Mouse (Mus musculus) E14TG2a.4 (cell line): ENCODE data around the gene Gm20547.
"Not testable (repeated sequence)": the region's sequence is repeated elsewhere in the genome, so short reads cannot be mapped to it uniquely, and the experiment has no call there.

Experiments
- H3K27me3 ChIP-seq: 2 replicates; pipeline ENCODE4 v1.6.1; 2014; ENCODE audit warnings: low read length, control low read depth; ENCODE audit not compliant: insufficient read depth
- H3K36me3 ChIP-seq: 2 replicates; pipeline ENCODE4 v1.6.1; 2014; ENCODE audit warnings: low read length, control low read depth; ENCODE audit not compliant: insufficient read depth
- H3K4me1 ChIP-seq: replicated peaks from 2 replicates; pipeline ENCODE4 v1.6.1; 2014; ENCODE audit warnings: low read depth, low read length, control low read depth
- H3K4me3 ChIP-seq: replicated peaks from 2 replicates; pipeline ENCODE4 v1.5.1; 2014; ENCODE audit warnings: mild to moderate bottlenecking, low read length
- H3K9me3 ChIP-seq: 2 replicates; pipeline ENCODE4 v1.6.1; 2014; ENCODE audit warnings: low read length, control low read depth
- CTCF ChIP-seq: conservative IDR thresholded peaks from 2 replicates; pipeline ENCODE4 v1.5.1; 2014; ENCODE audit warnings: low read length
- NANOG ChIP-seq: IDR thresholded peaks from 2 replicates; pipeline ENCODE4 v1.6.1; 2014; ENCODE audit warnings: borderline replicate concordance, low read length, mixed read lengths
- POU5F1 ChIP-seq: IDR thresholded peaks from 2 replicates; pipeline ENCODE4 v1.6.1; 2014; ENCODE audit warnings: low read length, borderline replicate concordance

The Gm20547 gene

DNA sequence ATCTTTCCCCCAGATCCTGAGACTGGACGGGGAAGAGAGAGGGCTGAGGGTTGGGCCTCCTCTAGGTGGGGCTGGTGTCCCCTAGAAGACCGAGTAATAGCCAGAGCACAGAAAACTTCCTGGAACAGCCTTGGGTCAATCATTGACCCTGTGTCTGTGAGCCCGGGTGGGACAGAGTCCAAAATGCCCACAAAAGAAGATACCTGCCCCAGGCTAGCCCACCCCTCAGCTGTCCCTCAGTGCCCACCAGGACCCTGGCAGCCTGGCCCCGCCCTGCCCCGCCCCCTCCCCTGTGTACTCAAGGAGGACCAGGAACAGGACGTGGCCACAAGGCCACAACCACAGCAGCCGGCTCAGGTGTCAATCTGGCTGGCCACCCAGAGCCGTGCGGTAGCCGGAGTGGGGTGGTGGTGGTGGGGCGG lies 33.6 kb upstream of the Gm20547 start:
- Histone ChIP-seq H3K9me3 (no peaks in the 10 kb centered on the region), H3K4me1 (peaks cover 72% of the 10 kb centered on the region), H3K36me3 (peaks cover 36% of the 10 kb centered on the region), H3K4me3 (peak overlapping the region; percentile 35; the same call in 1 of the 2 replicates), H3K27me3 (no peaks in the 10 kb centered on the region)
- no peak for TF ChIP-seq POU5F1

DNA sequence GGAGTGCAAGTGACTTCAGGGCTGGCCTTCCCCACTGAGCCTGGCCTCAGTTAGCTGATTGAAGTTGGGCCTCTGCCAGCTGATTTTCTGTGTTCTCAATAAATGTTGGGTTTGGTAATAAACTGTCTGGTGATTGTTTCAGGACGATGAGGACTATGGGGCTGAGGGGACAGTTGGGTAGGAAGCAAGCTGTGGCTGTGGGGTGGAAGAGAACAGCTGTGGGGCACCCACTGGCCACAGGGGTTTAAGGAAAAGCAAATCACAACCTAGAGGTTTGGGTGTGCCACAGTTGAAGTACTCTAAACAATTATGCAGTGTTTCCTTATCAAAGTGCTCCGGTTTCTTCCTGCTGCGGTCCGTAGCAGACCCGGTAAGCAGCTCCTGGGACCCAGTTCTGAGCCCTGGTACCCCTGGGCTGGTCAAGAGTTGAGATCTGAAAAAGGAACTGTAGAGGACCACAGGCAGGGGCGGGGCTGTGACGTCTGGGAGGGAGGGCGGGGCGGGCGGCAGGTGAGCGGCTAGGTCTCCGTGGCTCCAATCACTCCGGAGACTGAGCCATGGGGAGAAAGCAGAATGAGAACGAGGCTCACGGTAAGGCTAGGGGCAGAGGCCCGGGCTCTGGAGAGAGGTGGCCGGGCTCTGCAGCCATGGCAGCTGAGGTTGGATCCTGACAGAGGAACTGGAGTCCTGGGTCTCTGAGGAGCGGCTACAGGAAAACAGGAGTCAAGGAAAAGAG lies 32.3 kb upstream of the Gm20547 start, which contains the start of gene Slc44a4:
Slc44a4 (plus strand) TSS at position 537 of the 736 bp plus-strand sequence.
- H3K27me3 ChIP-seq: no peaks in the 10 kb centered on the region
- TF ChIP-seq NANOG (no peak), CTCF (no peak), POU5F1 (no peak)
- no peaks in the 10 kb centered on the region for H3K9me3 ChIP-seq
- peak within 1 kb of the TSS; percentile 51; the same call in 1 of the 2 replicates for H3K4me3 ChIP-seq
- peaks cover 86% of the 10 kb centered on the region for H3K4me1 ChIP-seq
- peaks cover 49% of the 10 kb centered on the region for H3K36me3 ChIP-seq

DNA sequence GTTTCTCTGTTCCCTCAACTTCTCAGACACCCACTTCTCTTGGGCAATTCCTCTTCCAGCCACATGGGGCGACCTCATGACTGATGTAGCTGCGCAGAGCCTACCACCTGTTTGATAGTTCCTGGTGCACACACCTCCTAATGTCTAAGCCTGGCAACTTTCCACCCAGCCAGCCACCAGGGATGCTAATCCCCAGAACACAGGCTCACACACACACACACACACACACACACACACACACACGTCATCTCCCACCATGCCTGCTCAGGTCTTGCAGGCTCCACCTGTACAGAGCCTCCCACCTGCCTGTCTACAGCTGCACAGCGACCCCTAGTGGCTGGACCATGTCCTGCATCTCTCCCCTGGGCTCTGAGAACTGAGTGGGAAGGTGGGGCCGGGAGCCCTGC lies 30.1 kb upstream of the Gm20547 start:
- peaks cover 92% of the 10 kb centered on the region for H3K4me1 ChIP-seq
- H3K36me3 ChIP-seq: peaks cover 71% of the 10 kb centered on the region
- H3K27me3 ChIP-seq: no peaks in the 10 kb centered on the region
- H3K9me3 ChIP-seq: no peaks in the 10 kb centered on the region
- peak overlapping the region; percentile 79 for H3K4me3 ChIP-seq
- TF ChIP-seq POU5F1 (no peak), CTCF (peak; percentile 92)

DNA sequence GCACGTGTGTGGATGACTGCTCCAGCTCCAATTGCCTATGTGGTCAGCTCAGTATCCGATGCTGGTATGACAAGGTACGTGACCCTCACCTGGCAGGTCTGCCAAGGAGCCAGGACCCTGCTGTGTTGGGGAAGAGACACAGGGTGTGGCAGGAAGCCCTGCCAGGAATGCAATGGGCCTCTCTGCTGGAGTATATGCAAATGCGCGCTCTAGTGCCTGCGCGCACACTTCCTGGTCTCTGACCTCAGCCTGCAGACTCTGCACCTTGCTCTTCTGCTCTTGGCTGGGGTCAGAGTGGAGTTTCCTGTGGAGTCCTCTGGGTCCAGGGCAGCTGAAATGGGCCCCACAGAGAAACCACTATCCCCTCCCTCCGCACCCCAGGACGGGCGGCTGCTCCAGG lies 29.1 kb upstream of the Gm20547 start:
- Histone ChIP-seq H3K4me3 (peak overlapping the region; percentile 79), H3K27me3 (no peaks in the 10 kb centered on the region), H3K9me3 (no peaks in the 10 kb centered on the region), H3K36me3 (peaks cover 80% of the 10 kb centered on the region), H3K4me1 (peaks cover 100% of the 10 kb centered on the region)
- TF ChIP-seq NANOG (peak; percentile 40; the same call in 1 of the 2 replicates), POU5F1 (peak; percentile 33; the same call in 1 of the 2 replicates), CTCF (no peak)

DNA sequence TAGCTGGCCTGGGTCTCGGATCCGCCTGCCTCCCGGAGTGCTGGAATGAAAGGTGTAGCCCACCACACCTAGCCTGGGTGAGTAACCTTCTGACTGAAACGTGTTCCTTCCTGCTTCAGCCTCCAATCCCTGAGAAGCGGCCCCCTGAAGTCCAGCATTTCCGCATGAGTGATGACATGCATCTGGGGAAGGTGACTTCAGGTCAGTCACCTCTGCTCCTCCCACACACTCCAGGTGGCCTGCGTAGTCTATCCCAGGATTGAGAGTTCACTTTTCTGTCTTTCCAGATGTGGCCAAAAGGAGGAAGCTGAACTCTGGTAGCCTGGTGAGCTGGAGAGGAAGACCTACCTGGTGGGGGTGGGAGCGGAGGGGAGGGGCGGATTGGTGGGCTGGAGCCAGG lies 21.1 kb upstream of the Gm20547 start:
- Histone ChIP-seq H3K9me3 (no peaks in the 10 kb centered on the region), H3K36me3 (peaks cover 67% of the 10 kb centered on the region), H3K4me3 (peak overlapping the region; percentile 46), H3K27me3 (no peaks in the 10 kb centered on the region), H3K4me1 (peaks cover 79% of the 10 kb centered on the region)
- TF ChIP-seq NANOG: no peak
- TF ChIP-seq CTCF: no peak
- TF ChIP-seq POU5F1: no peak

DNA sequence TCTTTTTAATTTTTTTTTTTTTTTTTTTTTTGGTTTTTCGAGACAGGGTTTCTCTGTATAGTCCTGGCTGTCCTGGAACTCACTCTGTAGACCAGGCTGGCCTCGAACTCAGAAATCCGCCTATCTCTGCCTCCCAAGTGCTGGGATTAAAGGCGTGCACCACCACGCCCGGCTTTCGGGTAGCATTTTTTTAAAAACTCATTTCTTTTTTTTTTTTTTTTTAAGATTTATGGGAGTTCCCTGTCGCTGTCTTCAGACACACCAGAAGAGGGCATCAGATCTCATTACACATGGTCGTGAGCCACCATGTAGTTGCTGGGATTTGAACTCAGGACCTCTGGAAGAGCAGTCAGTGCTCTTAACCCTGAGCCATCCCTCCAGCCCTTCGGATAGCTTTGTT lies 20.1 kb upstream of the Gm20547 start:
- Histone ChIP-seq H3K4me3 (0 out of 2 replicates have a peak overlapping the region, but pooled peaks have one; percentile 46), H3K36me3 (peaks cover 57% of the 10 kb centered on the region), H3K4me1 (peaks cover 78% of the 10 kb centered on the region)
- H3K9me3 ChIP-seq, H3K27me3 ChIP-seq: not testable (repeated sequence)

DNA sequence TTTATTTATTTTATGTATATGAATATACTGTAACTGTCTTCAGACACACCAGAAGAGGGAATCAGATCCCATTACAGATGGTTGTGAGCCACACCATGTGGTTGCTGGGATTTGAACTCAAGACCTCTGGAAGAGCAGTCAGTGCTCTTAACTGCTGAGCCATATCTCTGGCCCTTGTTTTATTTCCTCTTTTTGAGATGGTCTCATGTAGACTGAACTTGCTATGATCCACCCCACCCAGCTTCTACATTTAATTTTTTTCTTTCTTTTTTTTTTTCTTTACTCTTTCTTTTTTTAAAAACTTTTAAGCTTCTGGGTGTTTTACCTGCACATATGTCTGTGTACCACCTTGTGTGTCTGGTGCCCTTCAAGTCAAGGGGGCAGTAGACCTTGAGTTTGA lies 19.0 kb upstream of the Gm20547 start:
- not testable (repeated sequence) for H3K4me3 ChIP-seq, H3K9me3 ChIP-seq, H3K27me3 ChIP-seq
- Histone ChIP-seq H3K36me3 (peaks cover 51% of the 10 kb centered on the region), H3K4me1 (peaks cover 77% of the 10 kb centered on the region)

DNA sequence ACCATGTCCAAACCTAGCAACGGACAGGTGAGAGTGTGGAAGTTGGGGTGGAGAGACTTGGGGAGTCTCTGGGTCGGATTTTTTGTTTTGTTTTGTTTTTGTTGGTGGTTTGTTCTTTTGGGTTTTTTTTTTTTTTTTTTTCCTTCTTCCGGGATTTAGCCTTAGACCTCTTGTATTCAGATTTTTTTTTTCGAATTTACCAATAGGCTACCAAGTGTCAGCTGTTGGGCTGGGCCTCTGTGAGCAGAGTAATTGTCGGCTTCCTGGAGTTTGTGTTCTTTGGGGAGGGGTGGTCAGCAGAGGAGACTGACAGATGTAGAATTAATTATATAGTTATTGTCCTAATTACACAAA lies 18.0 kb upstream of the Gm20547 start:
- Histone ChIP-seq H3K36me3 (peaks cover 46% of the 10 kb centered on the region), H3K27me3 (0 out of 2 replicates have a peak, but pooled peaks cover 4% of the 10 kb centered on the region), H3K9me3 (no peaks in the 10 kb centered on the region), H3K4me3 (peak overlapping the region; percentile 92), H3K4me1 (peaks cover 76% of the 10 kb centered on the region)
- no peak for TF ChIP-seq CTCF
- TF ChIP-seq POU5F1: no peak
- no peak for TF ChIP-seq NANOG
